Comparison of ENCODE assay signal across 19 mouse cellular contexts in genomic region chr12:83428016-83428415, GRCm38 (mm10). TPM values are rescaled to one million over a fixed set of nuclear protein-coding genes. Genes with fewer than 3 reads are reported as not detected.
DNase-seq lines count a peak whose midpoint lies in the region; ATAC-seq and TF ChIP-seq lines count a peak whose summit lies in the region.
"Had no signal": no experiment of that assay in that cellular context is flagged by ENCODE, and none has a peak within 500 bp of the region (broad histone marks: within the 10 kb centered on the region; RNA-seq: fewer than 3 reads in every experiment).

No protein-coding gene starts in this region.

- ATAC-seq in kidney, embryonic 15.5 days (replicated peaks; ENCODE audit: low FRiP score): no peak
- ATAC-seq in limb, embryonic 11.5 days (ENCODE audit: insufficient number of reproducible peaks, low FRiP score, low TSS enrichment, low read depth): peak; percentile 51; the same call in 1 of the 2 replicates
- no peak for ATAC-seq in liver, postnatal 0 days
- ATAC-seq in erythroid progenitor cell, adult 5-6 weeks (replicated peaks; ENCODE audit: low FRiP score, poor library complexity, severe bottlenecking): no peak
- ATAC-seq: forebrain, embryonic 15.5 days; midbrain, embryonic 15.5 days had no signal

- DNase-seq in adrenal gland, adult 2 months: peak; percentile 20
- DNase-seq in adrenal gland, postnatal 14 days: no peak
- no peak for DNase-seq in kidney, adult 8-10 months
- peak; percentile 54 for DNase-seq in limb, embryonic 11.5 days (ENCODE audit: low spot score)
- DNase-seq in liver, postnatal 0 days: no peak
- no peak for DNase-seq in thymus, adult 18-20 months
- DNase-seq: adrenal gland, postnatal 25 days; cerebellum, adult 8-10 months; heart, adult 18-20 months; kidney, adult 11 months; kidney, postnatal 36 days; layer of hippocampus, adult 9-11 months; retina, postnatal 1 day; right cerebral cortex, postnatal 4 days had no signal

- WGBS in kidney, embryonic 15.5 days: 37% methylated on average over 9 of the region's 9 CpGs
- 20% methylated on average over 9 of the region's 9 CpGs for WGBS in limb, embryonic 11.5 days
- WGBS in liver, postnatal 0 days (ENCODE audit: insufficient replicate concordance): 43% methylated on average over 9 of the region's 9 CpGs

- H3K4me1 ChIP-seq in kidney, embryonic 15.5 days: peaks cover 28% of the 10 kb centered on the region
- H3K4me1 ChIP-seq in limb, embryonic 11.5 days (ENCODE audit: control insufficient read depth, insufficient read depth, low read length): peaks cover 15% of the 10 kb centered on the region
- peaks cover 55% of the 10 kb centered on the region for H3K4me1 ChIP-seq in liver, postnatal 0 days (ENCODE audit: insufficient read depth)

- TF ChIP-seq EP300 in liver, postnatal 0 days (IDR thresholded peaks at IDR 0.05; ENCODE audit: low read depth): no peak

- H3K36me3 ChIP-seq in kidney, embryonic 15.5 days: no peaks in the 10 kb centered on the region
- H3K36me3 ChIP-seq in limb, embryonic 11.5 days (ENCODE audit: control insufficient read depth, insufficient read depth, low read length): no peaks in the 10 kb centered on the region
- no peaks in the 10 kb centered on the region for H3K36me3 ChIP-seq in liver, postnatal 0 days (replicated peaks; ENCODE audit: insufficient read depth, low read length)
- H3K36me3 ChIP-seq: forebrain, embryonic 15.5 days; midbrain, embryonic 15.5 days had no signal

- H3K9ac ChIP-seq in kidney, embryonic 15.5 days: no peak overlapping the region
- no peak overlapping the region for H3K9ac ChIP-seq in limb, embryonic 11.5 days (ENCODE audit: low read length)
- no peak overlapping the region; the same call in 1 of the 2 replicates for H3K9ac ChIP-seq in liver, postnatal 0 days (replicated peaks)
- H3K9ac ChIP-seq: forebrain, embryonic 15.5 days; hindbrain, embryonic 14.5 days; midbrain, embryonic 15.5 days had no signal

- H3K27ac ChIP-seq in kidney, embryonic 15.5 days: 0 out of 2 replicates have a peak overlapping the region, but pooled peaks have one; percentile 24
- H3K27ac ChIP-seq in limb, embryonic 11.5 days (replicated peaks; ENCODE audit: low read depth, low read length): no peak overlapping the region
- H3K27ac ChIP-seq in liver, postnatal 0 days (ENCODE audit: low read depth): peak overlapping the region; percentile 82
- H3K27ac ChIP-seq: forebrain, embryonic 15.5 days; hindbrain, embryonic 14.5 days; midbrain, embryonic 15.5 days had no signal

- TF ChIP-seq CTCF in liver, postnatal 0 days (IDR thresholded peaks at IDR 0.05; ENCODE audit: low read depth): no peak

- H3K27me3 ChIP-seq in kidney, embryonic 15.5 days: no peaks in the 10 kb centered on the region
- no peaks in the 10 kb centered on the region for H3K27me3 ChIP-seq in limb, embryonic 11.5 days (ENCODE audit: control insufficient read depth, insufficient read depth, low read length)
- no peaks in the 10 kb centered on the region for H3K27me3 ChIP-seq in liver, postnatal 0 days (ENCODE audit: insufficient read depth, low read length)
- H3K27me3 ChIP-seq: forebrain, embryonic 15.5 days; midbrain, embryonic 15.5 days had no signal

- no peaks in the 10 kb centered on the region for H3K9me3 ChIP-seq in kidney, embryonic 15.5 days (replicated peaks)
- H3K9me3 ChIP-seq in limb, embryonic 11.5 days (ENCODE audit: control insufficient read depth, low read length): no peaks in the 10 kb centered on the region
- H3K9me3 ChIP-seq in liver, postnatal 0 days (ENCODE audit: low read length): no peaks in the 10 kb centered on the region
- H3K9me3 ChIP-seq: forebrain, embryonic 15.5 days; midbrain, embryonic 15.5 days had no signal

- no peak overlapping the region for H3K4me3 ChIP-seq in kidney, embryonic 15.5 days (replicated peaks)
- H3K4me3 ChIP-seq in limb, embryonic 11.5 days (ENCODE audit: low read depth, low read length): no peak overlapping the region
- no peak overlapping the region for H3K4me3 ChIP-seq in liver, postnatal 0 days (ENCODE audit: low read depth, low read length)
- H3K4me3 ChIP-seq: forebrain, embryonic 15.5 days; midbrain, embryonic 15.5 days had no signal

- 0 out of 2 replicates have a peak overlapping the region, but pooled peaks have one; percentile 3 for H3K4me2 ChIP-seq in kidney, embryonic 15.5 days
- peak overlapping the region; percentile 17; the same call in 1 of the 2 replicates for H3K4me2 ChIP-seq in limb, embryonic 11.5 days (ENCODE audit: low read depth, severe bottlenecking)
- H3K4me2 ChIP-seq in liver, postnatal 0 days (ENCODE audit: low read depth, low read length): peak overlapping the region; percentile 40
- H3K4me2 ChIP-seq: forebrain, embryonic 15.5 days; hindbrain, embryonic 14.5 days; midbrain, embryonic 15.5 days had no signal

RNA-seq across cellular contexts. Expression of gene Dpf3, which starts 59.5 kb away (rescaled TPM):
- 1 to 10 TPM; 7.6 to 8.6 TPM for total RNA-seq in adrenal gland, adult 2 months (2021)
- polyA plus RNA-seq in adrenal gland, adult 2 months (2012; rRNA removed): 6.6 TPM in 2 replicates
- 10.6 and 12.2 TPM in 2 replicates for total RNA-seq in adrenal gland, postnatal 14 days (2021)
- polyA plus RNA-seq in kidney, embryonic 15.5 days (2015; fragmentation: Nextera tagmentation; extraction: Ambion mirVana): 14.8 and 14.9 TPM in 2 replicates
- 3.6 and 3.7 TPM in 2 replicates for polyA plus RNA-seq in limb, embryonic 11.5 days (2014; fragmentation: Nextera tagmentation; extraction: Ambion mirVana)
- 4.5 and 7.5 TPM in 2 replicates for polyA plus RNA-seq in liver, postnatal 0 days (2015; fragmentation: Nextera tagmentation; extraction: Ambion mirVana)
- 40.7 and 45.0 TPM in 2 replicates for total RNA-seq in erythroid progenitor cell, adult 5-6 weeks (2015; ENCODE audit: low replicate concordance)
- 152 and 194 TPM in 2 replicates for total RNA-seq in erythroid progenitor cell, adult 5-6 weeks (2017; ENCODE audit: low replicate concordance)

Comparison
In these comparisons a context has a peak if more than half of its experiments do, and no peak if none do; other contexts are left out.
1. DNase-seq: peak in adrenal gland, adult 2 months (single experiment) and limb, embryonic 11.5 days (single experiment); none in adrenal gland, postnatal 14 days (single experiment), kidney, adult 8-10 months (0 of 2), liver, postnatal 0 days (single experiment) and thymus, adult 18-20 months (0 of 2).
2. Peak in every context shown above with its lines, with median percentiles within 50 percentile points of each other: H3K4me2 ChIP-seq.